Mouse (Mus musculus) liver, adult 2 months (tissue): ENCODE measurements around the gene 3110040M04Rik. TPM values are rescaled to one million over a fixed set of nuclear protein-coding genes. Genes with fewer than 3 reads are reported as not detected.
A peak's percentile ranks its signal among the peaks of the same experiment; 100 is the strongest.
"Not testable (repeated sequence)": the region's sequence is repeated elsewhere in the genome, so short reads cannot be mapped to it uniquely, and the experiment has no call there.

Source experiments
- DNase-seq: peaks from one replicate; pipeline ENCODE4 v3.0.0-alpha.2; 2011; ENCODE audit warnings: low read depth, low spot score; ENCODE audit errors: extremely low read depth
- H3K27ac ChIP-seq: fragments of 200-500 bp; replicated peaks from 2 replicates; pipeline ENCODE4 v1.5.1; 2012; ENCODE audit warnings: low read depth, mild to moderate bottlenecking, control low read depth, inconsistent platforms, low read length; ENCODE audit not compliant: insufficient read depth
- H3K27me3 ChIP-seq: fragments of 200-500 bp; 2 replicates; pipeline ENCODE4 v1.6.1; 2012; ENCODE audit warnings: mild to moderate bottlenecking, moderate library complexity, low read length, inconsistent platforms; ENCODE audit not compliant: control insufficient read depth, insufficient read depth
- H3K36me3 ChIP-seq: fragments of 200-500 bp; 2 replicates; pipeline ENCODE4 v1.6.1; 2012; ENCODE audit warnings: low read length, inconsistent platforms; ENCODE audit not compliant: control insufficient read depth, insufficient read depth
- H3K4me1 ChIP-seq: fragments of 200-500 bp; 2 replicates; pipeline ENCODE4 v1.6.1; 2011; ENCODE audit warnings: low read length; ENCODE audit not compliant: control insufficient read depth, insufficient read depth
- H3K4me3 ChIP-seq: fragments of 200-500 bp; 2 replicates; pipeline ENCODE4 v1.5.1; 2011; ENCODE audit warnings: low read depth, mild to moderate bottlenecking, control low read depth, low read length, moderate library complexity; ENCODE audit not compliant: insufficient read depth
- H3K79me2 ChIP-seq: fragments of 200-500 bp; 2 replicates; pipeline ENCODE4 v1.6.1; 2012; ENCODE audit warnings: inconsistent platforms, mild to moderate bottlenecking, low read length, moderate library complexity; ENCODE audit not compliant: control insufficient read depth, insufficient read depth
- H3K9ac ChIP-seq: fragments of 200-500 bp; 2 replicates; pipeline ENCODE4 v1.6.1; 2012; ENCODE audit warnings: low read depth, mild to moderate bottlenecking, control low read depth, inconsistent platforms, low read length
- CTCF ChIP-seq: fragments of 200-500 bp; IDR thresholded peaks from 2 replicates; pipeline ENCODE4 v1.5.1; 2011; ENCODE audit warnings: low read depth, low read length, control low read depth
- POLR2A ChIP-seq: fragments of 200-500 bp; IDR thresholded peaks from 2 replicates; pipeline ENCODE4 v1.6.1; 2011; ENCODE audit warnings: low read length, control low read depth; ENCODE audit not compliant: insufficient read depth; ENCODE audit errors: extremely low read depth
- WGBS: fragments of 180-500 bp; shearing (Covaris S2); methylation state at CpG from one replicate; pipeline ENCODE4 v1.1.7; 2018; 5-methylcytosine and 5-hydroxymethylcytosine counted together
- polyA plus RNA-seq: library from polyadenylated mRNA; depleted of rRNA; stranded (reverse); fragments of >200 nt; gene quantifications from 2 replicates; pipeline ENCODE4 v1.2.3, GENCODE M21; 2012
- total RNA-seq: library from RNA; depleted of rRNA; stranded (reverse); fragments of >200 nt; gene quantifications from 2 replicates; pipeline ENCODE4 v1.2.3, GENCODE M21; 2014

Gene 3110040M04Rik
- total and polyA plus RNA-seq, 2 experiments: not detected

DNA sequence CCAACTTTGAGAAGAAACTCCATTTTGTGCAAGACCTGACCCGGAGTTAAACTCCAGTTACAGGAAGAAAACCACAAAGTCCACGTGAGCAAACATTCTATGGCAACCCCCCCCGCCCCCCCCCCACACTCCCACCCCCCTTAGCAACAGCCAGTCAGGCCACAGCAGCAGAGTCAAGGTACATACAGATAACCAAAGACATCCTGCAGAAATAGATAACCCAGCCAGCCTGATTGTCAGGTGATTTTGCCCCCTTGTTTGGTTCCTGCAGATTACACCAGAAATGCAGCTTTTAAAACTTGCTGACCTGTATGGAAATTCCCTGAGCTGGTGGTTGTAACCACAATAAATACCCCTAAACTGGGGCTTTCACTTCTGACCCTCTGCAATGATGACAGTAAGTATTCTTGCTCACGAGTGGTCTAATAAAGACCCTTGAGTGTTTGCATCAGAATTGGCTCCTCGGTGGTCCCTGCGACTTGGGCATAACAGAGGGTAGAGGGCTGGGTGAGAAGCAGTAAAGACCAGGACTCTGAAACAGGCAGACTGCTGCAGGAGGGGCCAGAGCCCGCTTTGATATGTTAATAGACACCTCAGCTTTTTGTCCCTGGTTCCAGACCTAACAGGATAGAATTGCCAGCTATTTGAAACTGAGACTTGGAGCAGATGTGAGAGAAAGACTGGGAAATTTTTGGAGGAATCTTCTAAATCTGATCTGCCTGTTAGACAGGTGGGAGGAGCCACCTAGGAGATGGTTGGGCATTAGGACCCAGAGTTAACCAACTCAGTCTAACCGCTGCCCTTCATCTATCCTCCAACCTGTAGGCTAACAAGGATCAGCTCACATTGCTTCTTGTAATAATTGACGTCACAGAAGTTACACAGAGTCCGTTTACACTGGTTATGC, 26.6 kb upstream of the 3110040M04Rik start:
- no peaks in the 10 kb centered on the region for H3K27me3 ChIP-seq
- no peak overlapping the region for H3K4me3 ChIP-seq
- H3K79me2 ChIP-seq: no peaks in the 10 kb centered on the region
- peak; percentile 93 for DNase-seq
- 21% methylated on average over 10 of the region's 10 CpGs for WGBS
- peaks cover 10% of the 10 kb centered on the region for H3K4me1 ChIP-seq
- no peaks in the 10 kb centered on the region for H3K36me3 ChIP-seq
- TF ChIP-seq CTCF: no peak
- TF ChIP-seq POLR2A: no peak
- H3K9ac ChIP-seq: no peak overlapping the region
- peak overlapping the region; percentile 72 for H3K27ac ChIP-seq

DNA sequence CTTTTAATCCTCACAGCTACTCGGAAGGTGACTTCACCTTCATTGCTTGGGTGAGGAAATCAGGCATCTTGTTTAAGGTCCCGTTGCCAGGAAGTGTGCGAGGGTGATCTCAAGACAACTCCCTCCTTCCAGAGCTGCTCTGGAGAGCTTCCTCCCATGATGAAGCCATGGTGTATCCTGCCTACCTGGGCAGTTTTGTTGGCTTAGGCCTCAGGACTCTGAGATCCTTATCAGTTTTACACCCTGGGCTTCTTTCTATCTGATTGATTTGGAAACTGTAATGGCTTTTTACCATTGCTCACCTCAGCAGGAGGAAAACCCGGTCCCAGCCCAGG, 26.0 kb upstream of the 3110040M04Rik start:
- no peaks in the 10 kb centered on the region for H3K79me2 ChIP-seq
- H3K9ac ChIP-seq: peak overlapping the region; percentile 52
- WGBS: 10% methylated on average over 4 of the region's 4 CpGs
- H3K27ac ChIP-seq: peak overlapping the region; percentile 72
- peaks cover 10% of the 10 kb centered on the region for H3K4me1 ChIP-seq
- TF ChIP-seq POLR2A (no peak), CTCF (no peak)
- no peaks in the 10 kb centered on the region for H3K36me3 ChIP-seq
- peak overlapping the region; percentile 3; the same call in 1 of the 2 replicates for H3K4me3 ChIP-seq
- no peak for DNase-seq
- H3K27me3 ChIP-seq: no peaks in the 10 kb centered on the region

DNA sequence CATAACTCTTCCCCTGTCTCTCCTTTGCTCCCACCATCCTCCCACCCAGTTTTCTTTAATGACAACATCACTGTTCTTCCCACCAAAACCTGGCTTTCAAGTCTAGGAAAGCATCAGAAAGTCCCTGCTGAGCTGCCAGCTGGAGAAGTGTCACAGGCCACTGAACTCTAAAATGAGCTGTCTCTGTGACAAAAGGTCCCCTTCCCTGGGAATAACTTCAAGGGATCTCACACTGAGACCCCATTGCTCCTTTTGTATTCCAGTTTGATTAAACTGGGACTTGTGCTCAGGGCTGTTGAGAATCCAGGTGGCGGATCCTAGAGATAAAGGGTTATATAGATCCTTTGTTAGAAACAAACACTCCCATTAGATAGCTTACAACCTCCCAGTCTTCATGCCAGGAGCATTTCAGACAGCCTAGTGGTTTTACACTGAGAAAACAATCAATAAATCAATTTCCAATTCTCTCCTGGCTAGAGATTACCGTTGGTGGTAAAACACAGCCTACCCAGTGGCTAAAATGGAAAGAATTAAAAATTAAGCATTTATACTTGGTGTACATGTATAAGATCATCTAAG, 25.3 kb upstream of the 3110040M04Rik start:
- 37% methylated on average over 2 of the region's 2 CpGs for WGBS
- peak overlapping the region; percentile 26; the same call in 1 of the 2 replicates for H3K9ac ChIP-seq
- no peaks in the 10 kb centered on the region for H3K79me2 ChIP-seq
- H3K27me3 ChIP-seq: no peaks in the 10 kb centered on the region
- H3K4me1 ChIP-seq: peaks cover 10% of the 10 kb centered on the region
- H3K36me3 ChIP-seq: no peaks in the 10 kb centered on the region
- peak overlapping the region; percentile 57 for H3K27ac ChIP-seq
- DNase-seq: peak; percentile 67
- TF ChIP-seq POLR2A (no peak), CTCF (no peak)
- H3K4me3 ChIP-seq: no peak overlapping the region

DNA sequence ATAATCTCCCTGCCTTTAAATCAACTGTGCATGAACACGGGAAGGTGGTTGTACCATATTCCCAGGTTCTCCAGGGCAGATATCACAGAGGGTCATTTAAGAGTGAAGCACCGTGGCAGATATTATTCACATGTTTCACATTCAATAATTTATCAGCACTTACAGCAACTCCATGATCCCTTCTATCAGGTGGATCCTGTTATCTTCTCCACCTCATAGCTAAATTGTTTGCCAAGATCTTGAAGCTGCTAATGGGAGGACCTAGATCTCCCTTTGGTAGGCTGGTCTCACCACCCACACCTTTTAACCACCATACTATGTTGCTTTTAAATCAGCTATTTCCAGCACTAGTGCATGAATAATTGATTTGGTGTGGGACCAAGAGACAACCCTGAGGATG, 23.8 kb upstream of the 3110040M04Rik start:
- Histone ChIP-seq H3K79me2 (no peaks in the 10 kb centered on the region), H3K36me3 (no peaks in the 10 kb centered on the region), H3K4me3 (no peak overlapping the region), H3K27ac (no peak overlapping the region), H3K4me1 (peaks cover 10% of the 10 kb centered on the region), H3K27me3 (no peaks in the 10 kb centered on the region), H3K9ac (no peak overlapping the region)
- WGBS: 92% methylated on average over 2 of the region's 2 CpGs
- DNase-seq: no peak
- TF ChIP-seq POLR2A (no peak), CTCF (no peak)

DNA sequence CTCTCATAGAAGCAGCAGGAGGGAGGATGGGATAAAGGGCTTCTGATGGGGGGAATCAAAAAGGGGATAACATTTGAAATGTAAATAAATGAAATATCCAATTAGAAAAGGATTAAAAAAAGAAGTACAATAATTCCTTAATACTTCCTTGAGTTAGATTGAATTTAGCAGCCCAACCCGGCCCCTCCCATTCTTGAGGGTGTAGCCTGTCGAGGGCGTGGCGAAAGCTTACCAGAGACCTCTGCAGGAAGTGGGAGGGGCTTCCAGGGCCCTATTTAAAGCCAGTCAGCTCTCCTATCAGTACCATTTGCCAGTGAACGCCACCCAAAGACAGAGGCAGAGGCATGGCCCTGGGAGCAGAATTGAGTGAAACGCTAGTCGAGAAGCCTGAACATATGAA, 21.7 kb upstream of the 3110040M04Rik start, which contains the start of gene Gm47985:
Gm47985 (plus strand) TSS at position 272 of the 400 bp plus-strand sequence.
- not testable (repeated sequence) for H3K79me2 ChIP-seq, H3K9ac ChIP-seq, H3K4me3 ChIP-seq, DNase-seq, H3K36me3 ChIP-seq, H3K27ac ChIP-seq, H3K4me1 ChIP-seq, H3K27me3 ChIP-seq
- 88% methylated on average over 1 of the region's 7 CpGs for WGBS

DNA sequence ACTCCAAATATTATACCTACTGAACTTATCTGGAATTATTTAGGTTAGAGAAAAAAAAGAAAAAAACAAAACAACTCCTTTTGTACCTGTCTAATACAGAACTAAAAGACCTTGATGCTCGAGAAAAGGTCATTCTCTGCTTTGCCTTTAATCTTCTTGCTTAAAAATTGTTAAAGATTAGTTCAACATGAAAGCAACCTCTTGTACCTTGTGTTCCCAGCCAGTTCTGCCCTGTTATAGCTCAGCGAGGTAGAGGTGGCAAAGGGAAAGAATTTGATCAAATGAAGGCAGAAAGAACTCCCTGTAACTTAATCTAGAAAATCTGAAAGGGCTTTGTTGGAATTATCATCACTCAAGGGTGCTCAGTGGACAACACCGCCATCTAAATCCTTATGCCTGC, 17.7 kb upstream of the 3110040M04Rik start:
- not testable (repeated sequence) for H3K4me1 ChIP-seq, H3K36me3 ChIP-seq, DNase-seq, H3K27ac ChIP-seq, H3K27me3 ChIP-seq, H3K4me3 ChIP-seq, H3K79me2 ChIP-seq, H3K9ac ChIP-seq
- 74% methylated on average over 3 of the region's 3 CpGs for WGBS

DNA sequence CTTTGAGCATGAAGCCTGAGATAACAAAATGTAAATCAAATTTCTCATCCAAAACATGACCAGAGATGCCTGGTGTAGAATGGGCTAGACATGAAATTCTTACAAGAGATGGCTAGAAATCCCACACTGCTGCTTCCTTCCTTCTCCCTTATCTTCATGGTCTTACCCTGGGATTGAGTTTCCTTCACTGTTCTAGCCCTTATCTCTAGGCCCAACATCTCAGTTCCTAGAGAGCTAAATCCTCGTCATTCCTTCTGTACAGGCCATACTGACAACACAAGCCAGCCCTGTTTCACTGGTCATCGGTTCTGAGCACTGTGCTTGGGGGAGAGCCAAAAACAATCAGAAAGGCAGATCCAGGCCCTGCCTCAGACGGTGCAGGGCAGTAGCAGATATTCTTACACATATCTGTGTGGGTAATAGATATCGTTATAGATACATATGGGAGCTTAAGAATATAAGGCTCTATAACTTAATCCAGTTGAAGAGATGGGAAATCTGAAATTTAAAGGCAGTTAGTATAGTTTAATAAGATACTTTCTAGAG, 17.0 kb upstream of the 3110040M04Rik start:
- DNase-seq, H3K4me3 ChIP-seq: not testable (repeated sequence)

More for the DNA sequence above, 17.0 kb upstream of the 3110040M04Rik start:
- 86% methylated on average over 4 of the region's 4 CpGs for WGBS
- H3K27me3 ChIP-seq, H3K27ac ChIP-seq, H3K36me3 ChIP-seq, H3K4me1 ChIP-seq, H3K79me2 ChIP-seq, H3K9ac ChIP-seq: not testable (repeated sequence)
